Mouse (Mus musculus) midbrain, embryonic 12.5 days (tissue): Measurements from ENCODE around the gene 2610001J05Rik. TPM values are rescaled to one million over a fixed set of nuclear protein-coding genes. Genes with fewer than 3 reads are reported as not detected.

Source experiments
- polyA plus RNA-seq: library from polyadenylated mRNA; unstranded; fragments of >200 nt; fragmentation: Nextera tagmentation; extraction: Ambion mirVana; gene quantifications from 2 replicates; pipeline ENCODE4 v1.2.1, GENCODE M21; 2016

The 2610001J05Rik gene
- polyA plus RNA-seq, 1 experiment from 2014 or later = 95.1 TPM

Other genes with a start within 250 kb of the 2610001J05Rik start
- 27.2 and 27.8 TPM in 2 replicates for gene Bmt2, start 193.6 kb downstream of the 2610001J05Rik start, polyA plus RNA-seq
- gene Gpr85, start 31.6 kb downstream of the 2610001J05Rik start, polyA plus RNA-seq = 35.1 and 37.5 TPM in 2 replicates